25 mouse cellular contexts compared by ENCODE assay signal in the genomic region with DNA sequence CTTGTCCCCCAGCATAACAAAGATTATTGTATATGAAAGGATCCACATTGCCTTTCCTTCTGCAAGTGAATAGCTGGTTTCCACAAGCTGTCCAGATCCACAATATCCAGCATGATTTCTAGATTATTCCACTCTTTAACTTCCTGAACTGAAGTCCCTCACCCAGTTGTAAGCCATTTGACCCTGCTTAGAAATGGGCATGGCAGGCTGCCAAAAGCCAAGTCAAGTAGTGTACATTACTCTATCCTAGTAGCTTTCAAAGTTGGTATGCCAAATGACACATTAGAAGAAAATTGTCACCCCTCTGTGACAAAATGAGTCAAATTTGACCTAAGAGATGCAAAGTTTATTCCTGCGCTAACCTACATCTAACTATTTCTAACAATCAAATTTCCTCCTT.
DNase-seq lines count a peak whose midpoint lies in the region; ATAC-seq lines count a peak whose summit lies in the region.
"Had no signal": no experiment of that assay in that cellular context is flagged by ENCODE, and none has a peak within 500 bp of the region (broad histone marks: within the 10 kb centered on the region; RNA-seq: fewer than 3 reads in every experiment).

No protein-coding gene starts in this region.

- H3K9me3 ChIP-seq in kidney, embryonic 14.5 days (ENCODE audit: control insufficient read depth, low read length): no peaks in the 10 kb centered on the region
- no peaks in the 10 kb centered on the region for H3K9me3 ChIP-seq in lung, embryonic 16.5 days (ENCODE audit: control insufficient read depth, low read length)
- no peaks in the 10 kb centered on the region for H3K9me3 ChIP-seq in hindbrain, embryonic 14.5 days (ENCODE audit: control insufficient read depth, low read length)
- H3K9me3 ChIP-seq in liver, embryonic 11.5 days (ENCODE audit: control insufficient read depth, low read length): no peaks in the 10 kb centered on the region
- H3K9me3 ChIP-seq: heart, embryonic 13.5 days; intestine, embryonic 15.5 days; limb, embryonic 13.5 days; liver, embryonic 12.5 days; megakaryocyte, embryonic 14.5 days; midbrain, embryonic 12.5 days; neural tube, embryonic 13.5 days had no signal

- H3K4me1 ChIP-seq in kidney, embryonic 14.5 days (ENCODE audit: control insufficient read depth, insufficient read depth, low read length): no peaks in the 10 kb centered on the region
- no peaks in the 10 kb centered on the region for H3K4me1 ChIP-seq in lung, embryonic 16.5 days (replicated peaks; ENCODE audit: control insufficient read depth, insufficient read depth, low read length)
- no peaks in the 10 kb centered on the region for H3K4me1 ChIP-seq in hindbrain, embryonic 14.5 days (replicated peaks; ENCODE audit: control insufficient read depth, insufficient read depth, low read length)
- H3K4me1 ChIP-seq in liver, embryonic 11.5 days (replicated peaks; ENCODE audit: control insufficient read depth, insufficient read depth, low read length): no peaks in the 10 kb centered on the region
- H3K4me1 ChIP-seq: heart, embryonic 13.5 days; intestine, embryonic 15.5 days; limb, embryonic 13.5 days; midbrain, embryonic 12.5 days; neural tube, embryonic 13.5 days had no signal

- no peak overlapping the region for H3K9ac ChIP-seq in kidney, embryonic 14.5 days (ENCODE audit: low read depth, low read length)
- H3K9ac ChIP-seq in lung, embryonic 16.5 days (ENCODE audit: low read length): no peak overlapping the region
- H3K9ac ChIP-seq in hindbrain, embryonic 14.5 days: no peak overlapping the region
- H3K9ac ChIP-seq in liver, embryonic 11.5 days (ENCODE audit: low read depth, low read length): no peak overlapping the region
- H3K9ac ChIP-seq: forebrain, postnatal 0 days; heart, embryonic 13.5 days; intestine, embryonic 15.5 days; limb, embryonic 13.5 days; liver, embryonic 12.5 days; liver, postnatal 0 days; midbrain, embryonic 12.5 days; neural tube, embryonic 13.5 days had no signal

- DNase-seq in kidney, postnatal 10 days: peak; percentile 22
- peak; percentile 21 for DNase-seq in adipocyte (ENCODE audit: low spot score)
- peak; percentile 67 for DNase-seq in lung, postnatal 36 days
- DNase-seq in hindbrain, embryonic 14.5 days (ENCODE audit: low spot score): no peak
- DNase-seq in liver, embryonic 11.5 days (ENCODE audit: low spot score): no peak
- DNase-seq: adrenal gland, postnatal 25 days; cerebellum, adult 2 months; forebrain, postnatal 0 days; heart, postnatal 10 days; kidney, adult 9 months; liver, postnatal 0 days; right cerebral cortex, postnatal 4 days had no signal

- no peaks in the 10 kb centered on the region for H3K27me3 ChIP-seq in kidney, embryonic 14.5 days (ENCODE audit: control insufficient read depth, insufficient read depth, low read length)
- no peaks in the 10 kb centered on the region for H3K27me3 ChIP-seq in lung, embryonic 16.5 days (ENCODE audit: control insufficient read depth, insufficient read depth, low read depth, low read length)
- H3K27me3 ChIP-seq in hindbrain, embryonic 14.5 days (ENCODE audit: control insufficient read depth, insufficient read depth, low read length): no peaks in the 10 kb centered on the region
- H3K27me3 ChIP-seq in liver, embryonic 11.5 days (replicated peaks; ENCODE audit: control insufficient read depth, insufficient read depth, low read length): no peaks in the 10 kb centered on the region
- H3K27me3 ChIP-seq: heart, embryonic 13.5 days; intestine, embryonic 15.5 days; limb, embryonic 13.5 days; liver, embryonic 12.5 days; midbrain, embryonic 12.5 days; neural tube, embryonic 13.5 days had no signal

- no peaks in the 10 kb centered on the region for H3K36me3 ChIP-seq in kidney, embryonic 14.5 days (ENCODE audit: control insufficient read depth, insufficient read depth, low read length)
- no peaks in the 10 kb centered on the region for H3K36me3 ChIP-seq in lung, embryonic 16.5 days (ENCODE audit: control insufficient read depth, insufficient read depth, low read length)
- no peaks in the 10 kb centered on the region for H3K36me3 ChIP-seq in hindbrain, embryonic 14.5 days (replicated peaks; ENCODE audit: control insufficient read depth, insufficient read depth)
- H3K36me3 ChIP-seq in liver, embryonic 11.5 days (ENCODE audit: control insufficient read depth, insufficient read depth, low read length): no peaks in the 10 kb centered on the region
- H3K36me3 ChIP-seq: heart, embryonic 13.5 days; intestine, embryonic 15.5 days; limb, embryonic 13.5 days; liver, embryonic 12.5 days; midbrain, embryonic 12.5 days; neural tube, embryonic 13.5 days had no signal

- no peak overlapping the region for H3K4me3 ChIP-seq in kidney, embryonic 14.5 days (ENCODE audit: low read length)
- H3K4me3 ChIP-seq in lung, embryonic 16.5 days (ENCODE audit: low read length): no peak overlapping the region
- H3K4me3 ChIP-seq in hindbrain, embryonic 14.5 days (replicated peaks; ENCODE audit: low read length): no peak overlapping the region
- no peak overlapping the region for H3K4me3 ChIP-seq in liver, embryonic 11.5 days (ENCODE audit: low read depth, low read length)
- H3K4me3 ChIP-seq: erythroblast, embryonic 14.5 days; heart, embryonic 13.5 days; intestine, embryonic 15.5 days; limb, embryonic 13.5 days; liver, embryonic 12.5 days; megakaryocyte, embryonic 14.5 days; midbrain, embryonic 12.5 days; neural tube, embryonic 13.5 days had no signal

- H3K27ac ChIP-seq in kidney, embryonic 14.5 days (ENCODE audit: low read depth, low read length): no peak overlapping the region
- no peak overlapping the region for H3K27ac ChIP-seq in lung, embryonic 16.5 days (ENCODE audit: low read length)
- H3K27ac ChIP-seq in hindbrain, embryonic 14.5 days: no peak overlapping the region
- no peak overlapping the region for H3K27ac ChIP-seq in liver, embryonic 11.5 days (ENCODE audit: low read depth, low read length)
- H3K27ac ChIP-seq: heart, embryonic 13.5 days; hindbrain, postnatal 0 days; intestine, embryonic 15.5 days; limb, embryonic 13.5 days; liver, embryonic 12.5 days; midbrain, embryonic 12.5 days; neural tube, embryonic 13.5 days had no signal

- ATAC-seq in kidney, embryonic 14.5 days (ENCODE audit: low FRiP score, low TSS enrichment): no peak
- ATAC-seq in lung, embryonic 16.5 days (ENCODE audit: low read depth): peak; percentile 69; the same call in 1 of the 2 replicates
- no peak for ATAC-seq in megakaryocyte, adult 5-6 weeks (ENCODE audit: poor library complexity, severe bottlenecking)
- no peak for ATAC-seq in hindbrain, embryonic 14.5 days (ENCODE audit: low FRiP score)
- ATAC-seq in liver, embryonic 11.5 days (replicated peaks; ENCODE audit: low FRiP score): no peak
- ATAC-seq: CD4-positive, CD25-positive, alpha-beta regulatory T cell, adult 4 months; forebrain, postnatal 0 days; hindbrain, postnatal 0 days; intestine, embryonic 15.5 days; liver, embryonic 12.5 days; liver, postnatal 0 days had no signal

- WGBS in kidney, embryonic 14.5 days: 98% methylated on average over 1 of the region's 1 CpGs
- 79% methylated on average over 1 of the region's 1 CpGs for WGBS in lung, embryonic 16.5 days
- 100% methylated on average over 1 of the region's 1 CpGs for WGBS in hindbrain, embryonic 14.5 days
- 94% methylated on average over 1 of the region's 1 CpGs for WGBS in liver, embryonic 11.5 days

- no peak overlapping the region for H3K4me2 ChIP-seq in kidney, embryonic 14.5 days (replicated peaks; ENCODE audit: low read depth, low read length)
- no peak overlapping the region for H3K4me2 ChIP-seq in lung, embryonic 16.5 days (ENCODE audit: low read depth, low read length)
- no peak overlapping the region for H3K4me2 ChIP-seq in hindbrain, embryonic 14.5 days (replicated peaks)
- H3K4me2 ChIP-seq in liver, embryonic 11.5 days: no peak overlapping the region
- H3K4me2 ChIP-seq: heart, embryonic 13.5 days; intestine, embryonic 15.5 days; limb, embryonic 13.5 days; liver, embryonic 12.5 days; midbrain, embryonic 12.5 days; neural tube, embryonic 13.5 days had no signal

Comparison
In these comparisons a context has a peak if more than half of its experiments do, and no peak if none do; other contexts are left out.
1. DNase-seq: peak in kidney, postnatal 10 days (single experiment), adipocyte (single experiment) and lung, postnatal 36 days (single experiment); none in hindbrain, embryonic 14.5 days (single experiment) and liver, embryonic 11.5 days (single experiment).